Mouse (Mus musculus) ES-E14 (cell line): ENCODE measurements around the gene Ccdc7a. TPM values are rescaled to one million over a fixed set of nuclear protein-coding genes. Genes with fewer than 3 reads are reported as not detected.
A peak's percentile ranks its signal among the peaks of the same experiment; 100 is the strongest.
"Not testable (repeated sequence)": the region's sequence is repeated elsewhere in the genome, so short reads cannot be mapped to it uniquely, and the experiment has no call there.

Experiments used
- DNase-seq: peaks from one replicate; pipeline ENCODE4 v3.0.0-alpha.2; 2013; ENCODE audit warnings: low read depth, low spot score
- H3K27ac ChIP-seq: 2 replicates; pipeline ENCODE4 v1.5.1; 2012; ENCODE audit warnings: low read depth, mild to moderate bottlenecking, low read length, moderate library complexity, mixed read lengths; ENCODE audit not compliant: poor library complexity, insufficient read depth, severe bottlenecking
- H3K36me3 ChIP-seq: 2 replicates; pipeline ENCODE4 v1.6.1; 2012; ENCODE audit warnings: mild to moderate bottlenecking, low read length, moderate library complexity, mixed read lengths; ENCODE audit not compliant: control insufficient read depth, poor library complexity, insufficient read depth, severe bottlenecking
- H3K4me1 ChIP-seq, 2 experiments: fragments of 150-350 bp in 1 of 2; sonication (generic) in 1 of 2; 2 replicates each; pipeline ENCODE4 v1.6.1; 2012; ENCODE audit warnings: low read length in 2 of 2, mild to moderate bottlenecking in 1 of 2, mixed read lengths in 1 of 2; ENCODE audit not compliant: control insufficient read depth in 2 of 2, insufficient read depth in 2 of 2, poor library complexity in 1 of 2
- H3K4me3 ChIP-seq, 2 experiments: fragments of 150-350 bp in 1 of 2; sonication (generic) in 1 of 2; 2 replicates each; pipeline ENCODE4 v1.5.1; 2012; ENCODE audit warnings: low read length in 2 of 2, low read depth in 1 of 2, mild to moderate bottlenecking in 1 of 2, mixed read lengths in 1 of 2; ENCODE audit not compliant: insufficient read depth in 1 of 2, poor library complexity in 1 of 2, severe bottlenecking in 1 of 2
- H3K9ac ChIP-seq: 2 replicates; pipeline ENCODE4 v1.6.1; 2012; ENCODE audit warnings: low read depth, mild to moderate bottlenecking, low read length, mixed read lengths; ENCODE audit not compliant: poor library complexity, insufficient read depth, severe bottlenecking
- H3K9me3 ChIP-seq: fragments of 150-350 bp; sonication (generic); 2 replicates; pipeline ENCODE4 v1.6.1; 2012; ENCODE audit warnings: low read depth, mild to moderate bottlenecking, low read length; ENCODE audit not compliant: control insufficient read depth, insufficient read depth
- CHD2 ChIP-seq: IDR thresholded peaks from 2 replicates; pipeline ENCODE4 v1.6.1; 2014; ENCODE audit warnings: mild to moderate bottlenecking, low read depth, low read length, inconsistent platforms
- HCFC1 ChIP-seq: IDR thresholded peaks from 2 replicates; pipeline ENCODE4 v1.6.1; 2012; ENCODE audit warnings: low read length, inconsistent platforms, borderline replicate concordance; ENCODE audit not compliant: insufficient read depth
- MAFK ChIP-seq: IDR thresholded peaks from 2 replicates; pipeline ENCODE4 v1.6.1; 2014; ENCODE audit warnings: mild to moderate bottlenecking, low read depth, low read length, inconsistent platforms; ENCODE audit not compliant: insufficient read depth
- ZC3H11A ChIP-seq: IDR thresholded peaks from 2 replicates; pipeline ENCODE4 v1.6.1; 2012; ENCODE audit warnings: low read depth, mild to moderate bottlenecking, inconsistent platforms, low read length, borderline replicate concordance
- ZNF384 ChIP-seq: IDR thresholded peaks from 2 replicates; pipeline ENCODE4 v1.6.1; 2012; ENCODE audit warnings: low read depth, low read length, inconsistent platforms
- in situ Hi-C, 2 experiments: fragments of 600-800 bp; cut with MboI; formaldehyde crosslinking; loops; one replicate each; pipeline ENCODE4 v1.15.1; 2025; ENCODE audit warnings: low sequenced_read_pairs in 2 of 2, inconsistent platforms in 1 of 2; ENCODE audit not compliant: unreplicated experiment in 2 of 2
- total RNA-seq: library from RNA; depleted of rRNA; stranded (reverse); fragments of 300-350 nt; gene quantifications from 2 replicates; pipeline ENCODE4 v1.2.3, GENCODE M21; 2012; rRNA removed

Gene Ccdc7a
- total RNA-seq: not detected in 2 replicates

DNA sequence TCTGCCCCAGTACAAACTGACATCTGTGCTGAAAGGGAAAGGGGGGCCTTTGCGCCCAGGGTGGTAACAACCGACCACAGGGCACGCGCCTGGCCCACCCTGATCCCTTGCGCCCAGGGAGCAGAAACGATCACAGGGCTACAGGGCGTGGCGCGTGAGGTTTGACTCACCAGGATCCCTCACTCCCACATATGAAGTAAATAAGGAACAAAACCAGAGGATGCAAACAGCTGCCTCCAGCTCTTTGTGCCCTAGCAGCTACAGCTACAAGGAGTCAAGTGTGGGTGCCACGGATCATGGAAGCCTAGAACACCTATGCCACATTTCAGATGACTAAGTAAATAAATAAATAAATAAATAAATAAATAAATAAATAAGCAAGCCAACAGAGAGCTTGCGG lies at the start of gene Ccdc7a:
Gene Ccdc7a (minus strand): TSS at position 101 of the 400 bp plus-strand sequence.
- in situ Hi-C loops, H3K9ac ChIP-seq, H3K4me1 ChIP-seq, H3K4me3 ChIP-seq, H3K36me3 ChIP-seq, H3K27ac ChIP-seq, DNase-seq, H3K9me3 ChIP-seq: not testable (repeated sequence)

DNA sequence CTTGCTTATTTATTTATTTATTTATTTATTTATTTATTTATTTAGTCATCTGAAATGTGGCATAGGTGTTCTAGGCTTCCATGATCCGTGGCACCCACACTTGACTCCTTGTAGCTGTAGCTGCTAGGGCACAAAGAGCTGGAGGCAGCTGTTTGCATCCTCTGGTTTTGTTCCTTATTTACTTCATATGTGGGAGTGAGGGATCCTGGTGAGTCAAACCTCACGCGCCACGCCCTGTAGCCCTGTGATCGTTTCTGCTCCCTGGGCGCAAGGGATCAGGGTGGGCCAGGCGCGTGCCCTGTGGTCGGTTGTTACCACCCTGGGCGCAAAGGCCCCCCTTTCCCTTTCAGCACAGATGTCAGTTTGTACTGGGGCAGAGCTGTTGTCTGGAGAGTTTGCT lies 1.5 kb upstream of the Ccdc7a start, which contains the start of gene Ccdc7b:
Gene Ccdc7b (plus strand): TSS at position 301 of the 400 bp plus-strand sequence.
- H3K36me3 ChIP-seq, H3K9ac ChIP-seq, H3K27ac ChIP-seq, DNase-seq, in situ Hi-C loops, H3K4me1 ChIP-seq, H3K9me3 ChIP-seq, H3K4me3 ChIP-seq: not testable (repeated sequence)

DNA sequence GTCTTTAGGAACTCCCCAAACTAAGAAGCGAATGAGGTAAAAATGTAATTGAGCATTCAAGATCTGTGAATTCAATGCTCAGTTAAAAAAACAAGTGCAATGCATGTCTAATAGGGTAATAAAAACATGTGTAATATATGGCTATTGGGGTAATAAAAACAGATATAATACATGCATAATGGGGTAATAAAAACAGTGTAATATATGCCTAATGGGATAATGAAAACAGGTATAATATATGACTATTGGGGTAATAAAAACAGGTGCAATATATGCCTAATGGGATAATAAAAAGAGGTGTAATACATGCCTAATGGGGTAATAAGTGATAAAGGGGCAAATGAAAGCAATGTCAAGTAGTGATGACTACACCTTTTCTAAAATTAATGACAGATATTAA lies 73.9 kb downstream of the Ccdc7a start:
- TF ChIP-seq ZNF384 (no peak), CHD2 (no peak), ZC3H11A (no peak), HCFC1 (no peak), MAFK (no peak)
- in situ Hi-C loops: no loop called here
- no peaks in the 10 kb centered on the region for H3K9me3 ChIP-seq
- H3K27ac ChIP-seq: no peak overlapping the region
- no peaks in the 10 kb centered on the region for H3K36me3 ChIP-seq
- H3K4me1 ChIP-seq: no peaks in the 10 kb centered on the region
- H3K4me3 ChIP-seq: no peak overlapping the region
- no peak for DNase-seq
- no peak overlapping the region for H3K9ac ChIP-seq

DNA sequence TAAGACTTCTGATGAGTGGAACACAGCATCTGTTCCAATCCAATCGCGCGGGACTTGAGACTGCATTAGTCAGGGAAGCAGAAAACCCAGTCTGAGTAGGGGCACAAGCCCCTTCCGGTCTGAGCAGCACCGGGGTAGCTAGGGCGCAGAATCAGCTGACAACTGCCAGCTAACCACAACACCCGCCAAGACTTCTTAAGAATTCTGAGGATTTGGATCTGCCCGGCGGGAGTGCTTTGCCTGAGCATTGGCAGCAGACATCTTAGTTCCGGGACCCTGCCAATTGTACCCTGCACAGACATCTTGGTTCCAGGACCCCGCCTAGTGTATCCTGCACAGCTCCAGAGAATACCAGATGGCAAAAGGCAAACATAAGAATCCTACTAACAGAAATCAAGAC lies 116.4 kb downstream of the Ccdc7a start:
- H3K4me3 ChIP-seq, H3K4me1 ChIP-seq, H3K36me3 ChIP-seq, H3K9ac ChIP-seq, H3K27ac ChIP-seq, in situ Hi-C loops, H3K9me3 ChIP-seq: not testable (repeated sequence)
- peak; percentile 16 for DNase-seq

DNA sequence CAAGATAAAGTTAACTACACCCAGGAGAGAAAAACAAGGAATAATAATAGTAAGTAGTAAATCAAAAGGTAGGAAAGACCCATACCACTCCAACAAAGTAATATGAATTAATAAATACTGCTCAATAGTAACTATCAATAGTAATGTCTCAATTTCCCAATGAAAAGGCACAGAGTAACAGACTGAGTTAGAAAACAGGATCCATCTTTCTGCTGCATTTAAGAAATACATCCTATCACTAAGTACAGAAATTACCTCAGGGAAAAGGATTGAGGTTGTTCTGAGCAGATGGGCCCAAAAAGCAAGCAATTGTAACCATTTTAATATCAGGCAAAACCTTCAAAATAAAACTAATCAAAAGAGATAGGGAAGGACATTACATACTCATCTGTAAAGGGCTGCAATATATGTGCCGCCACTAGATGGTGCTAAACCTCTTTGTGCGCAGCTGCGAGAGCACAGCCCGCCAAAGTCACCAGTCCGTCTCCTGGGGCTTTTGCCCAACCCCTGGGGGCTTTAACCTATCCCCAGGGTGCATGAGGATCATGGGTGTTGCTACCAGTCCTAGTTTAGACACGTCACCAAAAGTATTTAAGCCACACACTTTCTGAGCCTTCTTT lies 124.2 kb downstream of the Ccdc7a start:
- H3K9ac ChIP-seq, H3K36me3 ChIP-seq, in situ Hi-C loops, H3K27ac ChIP-seq, DNase-seq, H3K9me3 ChIP-seq, H3K4me1 ChIP-seq, H3K4me3 ChIP-seq: not testable (repeated sequence)
